Mouse (Mus musculus): ENCODE measurements around the gene Magi2. TPM values are rescaled to one million over a fixed set of nuclear protein-coding genes. Genes with fewer than 3 reads are reported as not detected.

Magi2 gene
- polyA plus RNA-seq, 1 experiment from 2014 or later, result 22.7 TPM

DNA sequence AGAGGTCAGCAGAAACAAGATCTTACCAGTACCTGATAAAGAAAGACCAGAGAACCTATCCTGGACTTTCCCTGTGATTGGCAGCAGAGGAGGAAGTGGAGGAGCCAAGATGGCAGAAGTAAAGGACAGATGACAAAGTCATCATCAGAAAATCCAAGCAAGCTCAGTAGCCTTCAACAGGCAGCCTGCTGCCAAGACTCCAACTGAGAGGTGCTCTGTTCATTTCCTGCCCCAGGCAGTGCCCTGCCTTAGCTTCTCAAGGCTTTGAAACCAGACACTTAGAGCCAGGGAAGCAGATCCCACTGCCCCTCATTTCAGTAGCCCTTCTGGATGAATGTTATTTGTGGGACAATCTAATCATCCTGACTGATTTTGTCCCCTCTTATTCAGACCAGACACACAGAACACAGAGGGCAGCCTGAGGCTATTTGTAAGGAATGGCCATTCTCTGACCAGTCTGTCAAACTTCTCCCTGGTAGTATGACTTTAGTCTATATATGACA lies 1448.4 kb downstream of the Magi2 start:
- Histone ChIP-seq H3K27me3 (replicated peaks; ENCODE audit: control insufficient read depth, insufficient read depth, low read length) (no peaks in the 10 kb centered on the region), H3K27ac (ENCODE audit: low read depth, low read length) (no peak overlapping the region), H3K4me1 (ENCODE audit: control insufficient read depth, insufficient read depth, low read depth, low read length) (peaks cover 7% of the 10 kb centered on the region), H3K4me3 (ENCODE audit: low read length) (no peak overlapping the region), H3K36me3 (ENCODE audit: control insufficient read depth, insufficient read depth, low read length) (no peaks in the 10 kb centered on the region), H3K9ac (ENCODE audit: low read depth, low read length) (no peak overlapping the region), H3K4me2 (ENCODE audit: low read length) (no peak overlapping the region), H3K9me3 (ENCODE audit: control insufficient read depth, low read length) (no peaks in the 10 kb centered on the region)
- no peak for ATAC-seq

DNA sequence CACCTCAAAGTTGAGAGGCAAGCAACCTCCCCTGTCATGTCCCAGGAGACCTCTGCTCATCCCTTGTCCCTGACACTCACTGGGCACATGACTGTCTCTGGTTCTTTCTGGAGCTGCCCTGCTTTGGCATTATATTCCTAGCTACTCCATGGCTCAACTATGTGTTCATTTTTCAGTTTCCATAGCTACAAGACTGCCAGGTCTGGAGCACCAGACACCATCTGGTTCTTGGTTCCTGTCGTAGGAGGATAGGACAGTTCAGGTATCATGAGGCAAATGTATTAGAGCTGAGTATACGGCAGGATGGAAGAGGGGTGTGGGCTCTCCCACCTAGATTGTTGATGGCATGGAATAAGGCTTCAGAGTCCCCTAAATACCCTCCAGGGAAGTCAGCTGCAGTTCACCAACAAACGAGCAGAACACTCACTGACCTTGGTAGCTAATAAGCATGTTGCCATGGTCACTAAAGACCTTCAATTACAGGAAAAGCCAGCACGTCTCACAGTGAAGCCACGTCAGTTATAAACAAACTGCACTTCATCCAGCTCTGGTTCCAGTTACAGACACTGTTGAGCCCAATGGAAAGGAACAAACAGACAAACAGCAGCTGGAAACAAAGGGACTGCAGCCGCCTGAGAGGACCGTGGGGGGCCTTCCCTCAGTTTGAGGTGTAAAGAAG lies 1449.5 kb downstream of the Magi2 start:
- H3K27me3 ChIP-seq (replicated peaks; ENCODE audit: control insufficient read depth, insufficient read depth, low read length), result no peaks in the 10 kb centered on the region
- no peaks in the 10 kb centered on the region for H3K36me3 ChIP-seq (ENCODE audit: control insufficient read depth, insufficient read depth, low read length)
- H3K27ac ChIP-seq (ENCODE audit: low read depth, low read length), result peak overlapping the region; percentile 67
- 14% methylated on average over 7 of the region's 7 CpGs for WGBS
- H3K4me1 ChIP-seq (ENCODE audit: control insufficient read depth, insufficient read depth, low read depth, low read length), result peaks cover 7% of the 10 kb centered on the region
- H3K9ac ChIP-seq (ENCODE audit: low read depth, low read length), result no peak overlapping the region
- peak; percentile 80 for ATAC-seq
- H3K4me3 ChIP-seq (ENCODE audit: low read length), result no peak overlapping the region
- H3K9me3 ChIP-seq (ENCODE audit: control insufficient read depth, low read length), result no peaks in the 10 kb centered on the region
- H3K4me2 ChIP-seq (ENCODE audit: low read length), result no peak overlapping the region

DNA sequence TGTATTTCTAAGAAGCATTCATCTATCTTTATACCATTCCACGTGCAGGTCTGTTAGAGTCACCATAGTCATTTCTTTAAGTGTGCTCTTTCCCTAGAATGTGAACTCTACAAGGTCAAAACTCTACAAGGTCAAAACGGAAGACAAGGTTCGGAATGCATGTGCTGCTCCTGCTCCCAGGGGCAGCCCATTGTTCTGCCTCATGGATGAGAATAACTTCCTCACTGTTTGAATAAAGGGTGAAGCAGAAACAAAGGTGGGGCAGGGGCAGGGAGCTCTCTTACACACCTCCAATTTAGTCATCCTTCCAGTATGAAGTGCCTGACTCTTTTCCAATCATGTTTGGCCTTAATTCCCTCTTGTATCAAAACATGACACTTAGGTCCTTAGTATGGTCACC lies 1450.4 kb downstream of the Magi2 start:
- Histone ChIP-seq H3K4me2 (ENCODE audit: low read length) (no peak overlapping the region), H3K9me3 (ENCODE audit: control insufficient read depth, low read length) (no peaks in the 10 kb centered on the region), H3K27me3 (replicated peaks; ENCODE audit: control insufficient read depth, insufficient read depth, low read length) (no peaks in the 10 kb centered on the region), H3K9ac (ENCODE audit: low read depth, low read length) (no peak overlapping the region), H3K4me3 (ENCODE audit: low read length) (no peak overlapping the region), H3K27ac (ENCODE audit: low read depth, low read length) (no peak overlapping the region; the same call in 1 of the 2 replicates), H3K36me3 (ENCODE audit: control insufficient read depth, insufficient read depth, low read length) (no peaks in the 10 kb centered on the region), H3K4me1 (ENCODE audit: control insufficient read depth, insufficient read depth, low read depth, low read length) (peaks cover 7% of the 10 kb centered on the region)
- 40% methylated on average over 3 of the region's 3 CpGs for WGBS
- no peak for ATAC-seq

GRCm38 (mm10) chr5:20678573-20678972 lies 1451.7 kb downstream of the Magi2 start:
- no peak for ATAC-seq
- WGBS, result 69% methylated on average over 3 of the region's 3 CpGs
- Histone ChIP-seq H3K36me3 (ENCODE audit: control insufficient read depth, insufficient read depth, low read length) (no peaks in the 10 kb centered on the region), H3K27ac (ENCODE audit: low read depth, low read length) (no peak overlapping the region), H3K9ac (ENCODE audit: low read depth, low read length) (no peak overlapping the region), H3K9me3 (ENCODE audit: control insufficient read depth, low read length) (no peaks in the 10 kb centered on the region), H3K27me3 (replicated peaks; ENCODE audit: control insufficient read depth, insufficient read depth, low read length) (no peaks in the 10 kb centered on the region), H3K4me1 (ENCODE audit: control insufficient read depth, insufficient read depth, low read depth, low read length) (peaks cover 7% of the 10 kb centered on the region), H3K4me2 (ENCODE audit: low read length) (no peak overlapping the region), H3K4me3 (ENCODE audit: low read length) (no peak overlapping the region)

GRCm38 (mm10) chr5:20679920-20680319 lies 1453.1 kb downstream of the Magi2 start:
- Histone ChIP-seq H3K4me3 (ENCODE audit: low read length) (no peak overlapping the region), H3K4me1 (ENCODE audit: control insufficient read depth, insufficient read depth, low read depth, low read length) (peaks cover 7% of the 10 kb centered on the region), H3K36me3 (ENCODE audit: control insufficient read depth, insufficient read depth, low read length) (no peaks in the 10 kb centered on the region), H3K9me3 (ENCODE audit: control insufficient read depth, low read length) (no peaks in the 10 kb centered on the region), H3K27me3 (replicated peaks; ENCODE audit: control insufficient read depth, insufficient read depth, low read length) (no peaks in the 10 kb centered on the region), H3K9ac (ENCODE audit: low read depth, low read length) (no peak overlapping the region), H3K27ac (ENCODE audit: low read depth, low read length) (no peak overlapping the region), H3K4me2 (ENCODE audit: low read length) (no peak overlapping the region)
- WGBS, result 91% methylated on average over 6 of the region's 6 CpGs
- ATAC-seq, result no peak

DNA sequence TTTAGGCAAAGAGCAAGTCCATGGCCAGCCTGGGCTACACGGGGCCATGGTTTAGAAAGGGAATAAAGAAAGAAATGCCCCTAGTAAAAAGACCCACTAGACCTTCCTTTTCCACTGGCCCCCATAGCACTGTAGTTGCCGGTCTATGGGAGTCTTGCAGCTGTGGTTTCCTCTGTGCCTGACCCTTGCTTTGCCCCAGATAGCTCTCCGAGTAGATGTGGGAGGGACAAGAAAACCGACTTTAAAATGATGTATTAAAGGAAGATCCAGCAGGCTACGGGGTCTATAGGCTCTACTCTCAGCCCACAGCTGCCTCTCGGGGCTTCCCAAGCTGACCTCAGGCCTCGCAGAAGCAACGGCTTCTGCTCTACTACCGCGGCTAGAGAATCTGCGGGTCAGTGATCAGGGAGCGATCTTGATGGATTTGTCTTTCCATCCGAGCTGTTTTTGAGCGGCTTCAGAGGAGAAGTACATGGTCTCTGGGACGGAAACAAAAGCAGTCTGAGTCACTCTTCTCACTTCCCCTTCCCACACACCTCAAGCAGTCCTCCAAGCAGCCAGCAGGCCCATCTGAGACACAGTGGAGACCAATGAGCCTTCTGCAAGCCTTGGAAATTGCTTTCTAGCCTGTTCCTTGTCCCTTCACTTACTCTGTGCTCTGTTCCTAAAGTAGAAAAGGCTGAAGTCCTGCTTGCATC lies 1454.1 kb downstream of the Magi2 start:
- Histone ChIP-seq H3K36me3 (ENCODE audit: control insufficient read depth, insufficient read depth, low read length) (no peaks in the 10 kb centered on the region), H3K27ac (ENCODE audit: low read depth, low read length) (no peak overlapping the region), H3K4me3 (ENCODE audit: low read length) (no peak overlapping the region), H3K27me3 (replicated peaks; ENCODE audit: control insufficient read depth, insufficient read depth, low read length) (no peaks in the 10 kb centered on the region), H3K4me2 (ENCODE audit: low read length) (no peak overlapping the region), H3K9me3 (ENCODE audit: control insufficient read depth, low read length) (no peaks in the 10 kb centered on the region), H3K9ac (ENCODE audit: low read depth, low read length) (no peak overlapping the region), H3K4me1 (ENCODE audit: control insufficient read depth, insufficient read depth, low read depth, low read length) (peaks cover 6% of the 10 kb centered on the region)
- no peak for ATAC-seq
- WGBS, result 86% methylated on average over 15 of the region's 15 CpGs

- Histone ChIP-seq H3K4me1 (ENCODE audit: control insufficient read depth, insufficient read depth, low read depth, low read length) (no peaks in the 10 kb centered on the region; the same call in 1 of the 2 replicates), H3K27me3 (replicated peaks; ENCODE audit: control insufficient read depth, insufficient read depth, low read length) (no peaks in the 10 kb centered on the region), H3K4me3 (ENCODE audit: low read length) (no peak overlapping the region), H3K36me3 (ENCODE audit: control insufficient read depth, insufficient read depth, low read length) (no peaks in the 10 kb centered on the region), H3K27ac (ENCODE audit: low read depth, low read length) (no peak overlapping the region), H3K9ac (ENCODE audit: low read depth, low read length) (no peak overlapping the region), H3K4me2 (ENCODE audit: low read length) (no peak overlapping the region), H3K9me3 (ENCODE audit: control insufficient read depth, low read length) (no peaks in the 10 kb centered on the region)
- ATAC-seq, result peak; percentile 26; the same call in 1 of the 2 replicates
- 50% methylated on average over 10 of the region's 10 CpGs for WGBS
Measured at GRCm38 (mm10) chr5:20681660-20682059, 1454.8 kb downstream of the Magi2 start.

DNA sequence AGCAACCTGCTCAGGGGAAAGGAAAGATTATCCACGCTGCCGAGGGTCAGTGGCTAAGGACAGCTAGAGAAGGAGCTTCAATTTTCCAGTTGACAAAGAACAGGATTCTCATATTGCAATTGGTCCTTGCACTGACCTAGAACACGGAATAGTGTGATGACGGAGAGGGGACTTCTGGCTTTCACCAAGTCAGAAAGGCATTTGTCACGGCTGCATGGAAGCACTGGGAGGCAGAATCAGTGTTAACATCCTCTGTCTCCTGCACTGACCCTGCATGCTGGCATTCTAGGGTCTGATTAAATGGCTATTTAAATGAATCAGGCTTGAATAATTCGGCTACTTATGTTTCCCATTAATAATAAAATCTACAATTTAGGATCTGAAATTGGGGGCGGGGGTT lies 1455.4 kb downstream of the Magi2 start:
- 31% methylated on average over 7 of the region's 7 CpGs for WGBS
- Histone ChIP-seq H3K36me3 (ENCODE audit: control insufficient read depth, insufficient read depth, low read length) (no peaks in the 10 kb centered on the region), H3K4me2 (ENCODE audit: low read length) (no peak overlapping the region), H3K9me3 (ENCODE audit: control insufficient read depth, low read length) (no peaks in the 10 kb centered on the region), H3K4me3 (ENCODE audit: low read length) (no peak overlapping the region), H3K9ac (ENCODE audit: low read depth, low read length) (no peak overlapping the region), H3K4me1 (ENCODE audit: control insufficient read depth, insufficient read depth, low read depth, low read length) (no peaks in the 10 kb centered on the region), H3K27ac (ENCODE audit: low read depth, low read length) (no peak overlapping the region), H3K27me3 (replicated peaks; ENCODE audit: control insufficient read depth, insufficient read depth, low read length) (no peaks in the 10 kb centered on the region)
- 0 out of 2 replicates have a peak, but pooled peaks have one; percentile 44 for ATAC-seq

DNA sequence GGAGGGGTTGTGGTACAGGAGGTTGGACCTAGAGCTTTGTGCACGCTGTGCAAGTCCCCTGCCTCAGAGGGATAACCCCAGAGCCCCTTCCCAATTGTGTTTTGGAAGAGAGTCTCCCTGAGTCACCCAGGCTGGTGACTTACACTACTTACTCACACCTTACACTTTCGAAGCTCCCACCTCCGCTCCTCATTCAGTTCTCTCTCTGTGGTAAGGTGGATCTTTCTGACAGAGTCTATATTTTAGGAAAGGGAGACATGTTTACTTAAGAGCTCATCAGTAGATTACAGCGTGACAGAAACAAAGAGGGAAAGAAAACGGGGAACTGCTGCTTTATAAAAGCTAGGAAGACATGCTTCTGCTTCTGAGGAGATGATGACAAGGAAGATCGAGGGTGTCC lies 1457.3 kb downstream of the Magi2 start:
- ATAC-seq, result no peak
- Histone ChIP-seq H3K27me3 (replicated peaks; ENCODE audit: control insufficient read depth, insufficient read depth, low read length) (no peaks in the 10 kb centered on the region), H3K9me3 (ENCODE audit: control insufficient read depth, low read length) (no peaks in the 10 kb centered on the region), H3K4me1 (ENCODE audit: control insufficient read depth, insufficient read depth, low read depth, low read length) (no peaks in the 10 kb centered on the region), H3K27ac (ENCODE audit: low read depth, low read length) (no peak overlapping the region), H3K4me2 (ENCODE audit: low read length) (no peak overlapping the region), H3K36me3 (ENCODE audit: control insufficient read depth, insufficient read depth, low read length) (no peaks in the 10 kb centered on the region), H3K9ac (ENCODE audit: low read depth, low read length) (no peak overlapping the region), H3K4me3 (ENCODE audit: low read length) (no peak overlapping the region)
- 77% methylated on average over 6 of the region's 6 CpGs for WGBS

Measured in hindbrain, embryonic 16.5 days (tissue).